Mouse (Mus musculus) lung, embryonic 15.5 days (tissue): Measurements from ENCODE around the gene Gm14308. TPM values are rescaled to one million over a fixed set of nuclear protein-coding genes. Genes with fewer than 3 reads are reported as not detected.
"Not testable (repeated sequence)": the region's sequence is repeated elsewhere in the genome, so short reads cannot be mapped to it uniquely, and the experiment has no call there.

ENCODE experiments used
- ATAC-seq: fragments of 200-750 bp; cut with Nextera tagmentation; 2 replicates; pipeline ENCODE4 v1.8.0; 2017; ENCODE audit warnings: moderate number of reproducible peaks, borderline replicate concordance; ENCODE audit not compliant: low FRiP score, low TSS enrichment; ENCODE audit errors: extremely low read depth
- H3K27ac ChIP-seq: fragments of 300-500 bp; sonication (generic); 2 replicates; pipeline ENCODE4 v1.5.1; 2015; ENCODE audit warnings: moderate library complexity, mild to moderate bottlenecking, inconsistent platforms
- H3K27me3 ChIP-seq: fragments of 300-500 bp; sonication (generic); 2 replicates; pipeline ENCODE4 v1.6.1; 2015; ENCODE audit warnings: inconsistent platforms
- H3K36me3 ChIP-seq: fragments of 300-500 bp; sonication (generic); 2 replicates; pipeline ENCODE4 v1.6.1; 2015; ENCODE audit warnings: inconsistent platforms
- H3K4me1 ChIP-seq: fragments of 300-500 bp; sonication (generic); 2 replicates; pipeline ENCODE4 v1.6.1; 2015; ENCODE audit warnings: inconsistent platforms
- H3K4me2 ChIP-seq: fragments of 300-500 bp; sonication (generic); 2 replicates; pipeline ENCODE4 v1.6.1; 2015; ENCODE audit warnings: inconsistent platforms, mild to moderate bottlenecking, moderate library complexity
- H3K4me3 ChIP-seq: fragments of 300-500 bp; sonication (generic); 2 replicates; pipeline ENCODE4 v1.5.1; 2015; ENCODE audit warnings: mild to moderate bottlenecking, inconsistent platforms
- H3K9ac ChIP-seq: fragments of 300-500 bp; sonication (generic); 2 replicates; pipeline ENCODE4 v1.6.1; 2015; ENCODE audit warnings: inconsistent platforms
- H3K9me3 ChIP-seq: fragments of 300-500 bp; sonication (generic); 2 replicates; pipeline ENCODE4 v1.6.1; 2016; ENCODE audit warnings: inconsistent platforms
- WGBS: fragments of 180-500 bp; shearing (Covaris S2); methylation state at CpG from one replicate; pipeline ENCODE4 v1.1.7; 2015; 5-methylcytosine and 5-hydroxymethylcytosine counted together
- polyA plus RNA-seq: library from polyadenylated mRNA; unstranded; fragments of >200 nt; fragmentation: Nextera tagmentation; extraction: Ambion mirVana; gene quantifications from 2 replicates; pipeline ENCODE4 v1.2.1, GENCODE M21; 2015

The Gm14308 gene
- polyA plus RNA-seq, result 16.8 and 25.5 TPM in 2 replicates

DNA sequence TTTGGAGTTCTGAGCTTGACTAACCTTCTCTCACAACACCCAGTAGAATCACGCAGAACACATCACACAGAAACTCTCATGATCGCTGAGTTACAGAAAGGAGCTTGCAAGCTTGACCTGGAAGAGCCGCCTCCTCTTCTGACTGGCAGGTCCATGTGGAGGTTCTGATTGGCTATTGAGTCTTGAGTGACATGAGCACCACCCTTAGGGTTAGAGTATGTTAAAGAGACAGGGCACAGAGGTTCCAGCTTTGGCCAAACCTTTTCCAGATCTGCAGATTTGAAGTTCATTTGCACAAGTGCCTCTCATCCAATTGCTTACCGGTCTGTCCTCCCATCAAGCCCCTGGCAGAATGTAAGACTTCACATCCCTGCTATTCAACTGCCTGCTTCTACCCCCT, at the start of gene Gm14308:
Gm14308 (minus strand) TSS at position 101 of the 400 bp plus-strand sequence.
- H3K27ac ChIP-seq, ATAC-seq: not testable (repeated sequence)
- no CpG with 5 or more reads among the region's 4 CpGs for WGBS

GRCm38 (mm10) chr2:176670222-176670621, 34.1 kb upstream of the Gm14308 start, which contains the start of gene Zfp973:
Gene Zfp973, plus strand, starts transcription at chr2:176670522.
- H3K4me2 ChIP-seq, H3K9me3 ChIP-seq, H3K27me3 ChIP-seq, H3K9ac ChIP-seq, H3K4me1 ChIP-seq, H3K36me3 ChIP-seq, ATAC-seq, H3K27ac ChIP-seq, H3K4me3 ChIP-seq: not testable (repeated sequence)
- WGBS, result no CpG with 5 or more reads among the region's 6 CpGs

More for the DNA sequence above, at the start of gene Gm14308:
- H3K9ac ChIP-seq, H3K9me3 ChIP-seq, H3K27me3 ChIP-seq, H3K4me3 ChIP-seq, H3K4me2 ChIP-seq, H3K36me3 ChIP-seq, H3K4me1 ChIP-seq: not testable (repeated sequence)

Other genes with a start within 250 kb of the Gm14308 start
- gene Gm14435, start 212.8 kb downstream of the Gm14308 start, polyA plus RNA-seq, result 13.6 and 15.1 TPM in 2 replicates
- 9.1 TPM in 1 of 2 replicates, not detected in the other for gene Gm14434, start 149.6 kb downstream of the Gm14308 start, polyA plus RNA-seq
- not detected in 2 replicates for gene Zfp967, start 115.3 kb downstream of the Gm14308 start, polyA plus RNA-seq
- gene Zfp973, start 34.2 kb upstream of the Gm14308 start, polyA plus RNA-seq, result 8.7 and 9.7 TPM in 2 replicates
- gene Gm14305, start 72.0 kb upstream of the Gm14308 start, polyA plus RNA-seq, result 31.6 and 33.3 TPM in 2 replicates
- 16.7 and 17.0 TPM in 2 replicates for gene Gm14295, start 162.3 kb upstream of the Gm14308 start, polyA plus RNA-seq
- gene Gm14408, start 194.8 kb upstream of the Gm14308 start, polyA plus RNA-seq, result not detected in 2 replicates